Mouse (Mus musculus) urinary bladder, adult 18-20 months (tissue): Measurements from ENCODE around the gene Cfap61.

Experiments
- DNase-seq, 2 experiments: peaks; one replicate each; pipeline ENCODE4 v3.0.0; 2022; ENCODE audit warnings: low spot score in 2 of 2, mixed read lengths in 2 of 2

Cfap61 gene

GRCm38 (mm10) chr2:146220591-146221075 lies 286.0 kb downstream of the Cfap61 start:
- DNase-seq: no peak

GRCm38 (mm10) chr2:146221076-146221928 lies 286.7 kb downstream of the Cfap61 start, which contains the start of gene Insm1:
TSS of gene Insm1 (plus strand) at chr2:146221921.
- peak in 1 of 2 experiments; percentile 28 for DNase-seq

- no peak for DNase-seq
Measured at GRCm38 (mm10) chr2:146221929-146222278, 287.3 kb downstream of the Cfap61 start.

DNA sequence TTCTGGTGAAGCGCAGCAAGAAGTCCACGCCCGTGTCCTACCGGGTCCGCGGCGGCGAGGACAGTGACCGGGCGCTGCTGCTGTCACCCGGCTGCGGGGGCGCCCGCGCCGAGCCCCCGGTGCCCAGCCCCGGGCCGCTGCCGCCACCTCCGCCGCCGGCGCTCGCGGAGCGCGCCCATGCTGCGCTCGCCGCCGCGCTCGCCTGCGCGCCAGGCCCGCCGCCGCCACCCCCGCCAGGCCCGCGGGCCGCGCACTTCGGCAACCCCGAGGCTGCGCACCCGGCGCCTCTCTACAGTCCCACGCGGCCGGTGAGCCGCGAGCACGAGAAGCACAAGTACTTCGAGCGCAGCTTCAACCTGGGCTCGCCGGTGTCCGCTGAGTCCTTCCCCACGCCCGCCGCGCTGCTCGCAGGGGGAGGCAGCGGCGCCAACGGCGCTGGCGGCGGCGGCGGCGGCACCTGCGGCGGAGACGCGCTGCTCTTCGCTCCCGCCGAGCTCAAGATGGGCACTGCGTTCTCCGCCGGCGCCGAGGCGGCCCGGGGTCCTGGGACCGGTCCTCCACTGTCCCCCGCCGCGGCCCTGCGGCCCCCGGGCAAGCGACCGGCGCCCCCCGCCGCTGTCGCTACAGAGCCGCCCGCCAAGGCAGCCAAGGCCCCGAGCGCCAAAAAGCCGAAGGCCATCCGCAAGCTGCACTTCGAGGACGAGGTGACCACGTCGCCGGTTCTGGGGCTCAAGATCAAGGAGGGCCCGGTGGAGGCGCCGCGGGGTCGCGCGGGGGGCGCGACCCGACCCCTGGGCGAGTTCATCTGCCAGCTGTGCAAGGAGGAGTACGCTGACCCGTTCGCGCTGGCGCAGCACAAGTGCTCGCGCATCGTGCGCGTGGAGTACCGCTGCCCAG lies 287.9 kb downstream of the Cfap61 start:
- peak in 1 of 2 experiments; percentile 21 for DNase-seq

DNA sequence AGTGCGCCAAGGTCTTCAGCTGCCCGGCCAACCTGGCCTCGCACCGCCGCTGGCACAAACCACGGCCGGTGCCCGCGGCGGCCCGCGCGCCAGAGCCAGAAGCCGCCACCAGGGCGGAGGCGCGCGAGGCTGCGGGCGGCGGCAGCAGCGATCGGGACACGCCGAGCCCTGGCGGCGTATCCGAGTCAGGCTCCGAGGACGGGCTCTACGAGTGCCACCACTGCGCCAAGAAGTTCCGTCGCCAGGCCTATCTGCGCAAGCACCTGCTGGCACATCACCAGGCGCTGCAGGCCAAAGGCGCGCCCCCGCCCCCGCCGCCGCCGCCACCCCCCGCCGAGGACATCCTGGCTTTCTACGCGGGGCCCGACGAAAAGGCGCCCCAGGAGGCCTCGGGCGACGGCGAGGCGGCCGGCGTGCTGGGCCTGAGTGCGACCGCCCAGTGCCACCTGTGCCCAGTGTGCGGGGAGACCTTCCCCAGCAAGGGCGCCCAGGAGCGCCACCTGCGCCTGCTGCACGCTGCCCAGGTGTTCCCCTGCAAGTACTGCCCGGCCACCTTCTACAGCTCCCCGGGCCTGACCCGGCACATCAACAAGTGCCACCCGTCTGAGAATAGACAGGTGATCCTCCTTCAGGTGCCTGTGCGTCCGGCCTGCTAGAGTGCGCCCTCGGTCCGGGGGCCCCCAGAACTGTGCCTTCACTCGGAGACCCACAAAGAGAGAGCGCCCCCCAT lies 288.8 kb downstream of the Cfap61 start:
- no peak for DNase-seq

DNA sequence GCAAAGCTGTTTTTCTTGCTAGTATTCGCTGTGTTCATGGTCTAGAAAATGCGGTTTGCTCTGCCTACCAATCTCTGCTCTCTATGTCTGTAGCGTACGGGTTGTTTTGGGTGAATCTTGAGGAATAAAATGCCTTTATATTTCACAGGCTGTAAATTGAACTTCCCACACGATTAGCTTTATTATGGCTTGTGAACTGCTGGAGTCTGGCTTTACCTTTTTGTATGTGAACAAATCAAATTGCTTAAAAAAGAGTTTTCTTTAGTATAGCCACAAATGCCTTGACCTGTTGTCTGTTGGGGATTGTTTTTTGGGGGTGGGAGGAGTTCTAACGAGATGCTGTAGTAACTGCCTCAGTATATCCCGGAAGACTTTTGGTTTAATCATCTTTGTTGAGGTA lies 289.6 kb downstream of the Cfap61 start:
- DNase-seq: no peak

DNA sequence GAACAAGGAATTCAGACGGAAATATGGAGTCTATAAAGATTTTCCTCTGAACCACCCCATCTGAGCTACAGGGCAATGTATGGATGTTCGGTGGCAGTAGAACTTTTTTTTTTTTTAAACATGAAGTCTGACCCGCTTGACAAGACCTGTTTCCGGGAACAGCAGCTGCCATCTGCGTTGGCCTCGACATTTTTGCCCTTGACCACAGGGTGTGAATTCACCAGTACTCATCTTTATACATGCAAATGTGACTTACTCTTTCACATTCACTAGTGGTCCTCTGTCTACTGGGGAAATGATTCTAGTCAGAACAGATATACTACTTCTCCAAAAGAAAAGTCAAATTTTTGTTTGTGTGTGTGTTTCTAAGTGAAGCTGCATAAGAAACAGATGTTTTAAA lies 291.2 kb downstream of the Cfap61 start:
- no peak for DNase-seq

DNA sequence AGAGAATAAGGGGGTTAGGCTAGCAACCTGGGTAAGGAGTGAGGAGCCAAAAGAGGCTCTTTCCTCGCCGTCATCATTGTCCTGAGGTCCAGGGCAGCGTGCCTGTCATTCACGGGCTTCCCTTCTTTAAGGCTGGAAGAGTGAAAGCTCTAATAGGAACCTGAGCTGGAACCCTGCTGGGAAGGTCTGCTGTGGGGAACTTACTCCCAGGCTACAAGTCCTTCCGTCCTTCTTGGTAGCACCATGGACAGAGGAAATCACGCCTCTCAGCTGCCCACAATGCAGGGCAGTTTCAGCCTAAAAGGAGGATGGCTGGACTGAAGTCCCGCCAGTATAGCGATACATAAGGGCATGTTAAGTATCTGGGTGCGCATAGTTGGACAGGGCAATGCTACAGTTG lies 291.9 kb downstream of the Cfap61 start:
- DNase-seq: no peak

DNA sequence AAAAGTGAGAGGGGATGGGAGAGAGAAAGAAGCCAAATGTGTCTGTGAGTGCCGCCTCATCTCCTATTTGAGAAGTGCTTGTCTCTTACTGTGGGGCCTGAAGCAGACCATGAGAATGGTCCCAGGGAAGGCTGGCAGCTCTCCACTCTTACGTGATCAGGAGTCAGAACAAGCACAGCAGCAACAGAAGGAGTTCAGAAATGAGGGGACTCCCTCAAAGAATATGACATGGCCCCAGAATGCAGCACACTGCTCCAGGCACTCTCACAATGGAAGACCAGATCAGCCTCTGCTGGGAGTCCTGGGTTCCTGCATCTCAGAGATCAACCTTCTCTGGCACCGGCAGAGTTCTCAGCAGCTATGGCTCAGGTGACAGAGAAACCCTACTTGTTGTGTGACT lies 293.1 kb downstream of the Cfap61 start:
- DNase-seq: no peak

- no peak for DNase-seq
Measured at GRCm38 (mm10) chr2:146228435-146228834, 293.9 kb downstream of the Cfap61 start.

GRCm38 (mm10) chr2:146231485-146231884 lies 296.9 kb downstream of the Cfap61 start:
- DNase-seq: no peak

DNA sequence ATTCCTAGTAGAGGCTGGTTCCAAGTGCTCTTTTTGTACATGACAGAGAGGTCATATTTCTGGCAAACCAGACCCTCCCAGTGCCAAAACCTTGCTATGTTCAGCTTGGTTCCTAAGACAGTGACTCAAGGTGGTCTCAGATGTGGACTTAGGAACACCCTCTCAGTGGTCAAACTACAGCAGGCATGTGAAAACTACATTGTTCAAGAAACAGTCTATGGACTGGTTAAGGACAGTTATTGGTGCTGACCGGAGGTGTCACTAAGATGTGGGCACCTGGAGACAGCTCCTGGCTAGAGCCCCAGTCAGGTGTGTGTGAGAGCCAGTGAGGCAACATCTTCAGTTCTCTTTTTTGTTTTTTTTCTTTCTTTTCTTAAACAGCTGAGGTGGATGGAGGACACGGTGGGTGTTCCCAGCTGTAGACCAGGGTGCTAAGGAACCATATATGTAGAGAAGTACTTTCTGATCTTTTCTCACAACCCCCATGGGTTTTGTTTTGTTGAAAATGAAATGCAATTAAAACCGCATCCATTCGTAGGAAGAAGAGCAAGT lies 304.7 kb downstream of the Cfap61 start:
- DNase-seq: no peak

GRCm38 (mm10) chr2:146244049-146244448 lies 309.5 kb downstream of the Cfap61 start:
- DNase-seq: no peak

DNA sequence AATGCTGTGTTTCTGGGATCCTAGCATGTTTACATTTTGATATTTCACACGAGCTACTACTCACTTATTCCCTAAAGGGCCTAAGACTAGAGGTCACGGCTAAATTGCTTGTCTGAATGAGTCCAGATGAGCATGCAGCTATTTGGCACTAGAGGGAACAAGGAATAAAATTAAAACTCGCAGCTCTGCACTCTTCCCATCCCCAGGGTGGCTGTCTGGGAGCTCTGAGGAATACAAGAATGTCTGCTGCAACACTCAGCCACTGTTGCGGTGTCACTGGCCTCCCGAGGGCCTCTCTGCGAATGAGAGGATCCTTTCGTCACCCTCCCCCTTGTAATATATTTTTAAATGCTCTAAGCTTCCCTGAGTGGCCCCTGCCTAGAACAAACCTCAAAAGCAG lies 310.8 kb downstream of the Cfap61 start:
- DNase-seq: no peak

DNA sequence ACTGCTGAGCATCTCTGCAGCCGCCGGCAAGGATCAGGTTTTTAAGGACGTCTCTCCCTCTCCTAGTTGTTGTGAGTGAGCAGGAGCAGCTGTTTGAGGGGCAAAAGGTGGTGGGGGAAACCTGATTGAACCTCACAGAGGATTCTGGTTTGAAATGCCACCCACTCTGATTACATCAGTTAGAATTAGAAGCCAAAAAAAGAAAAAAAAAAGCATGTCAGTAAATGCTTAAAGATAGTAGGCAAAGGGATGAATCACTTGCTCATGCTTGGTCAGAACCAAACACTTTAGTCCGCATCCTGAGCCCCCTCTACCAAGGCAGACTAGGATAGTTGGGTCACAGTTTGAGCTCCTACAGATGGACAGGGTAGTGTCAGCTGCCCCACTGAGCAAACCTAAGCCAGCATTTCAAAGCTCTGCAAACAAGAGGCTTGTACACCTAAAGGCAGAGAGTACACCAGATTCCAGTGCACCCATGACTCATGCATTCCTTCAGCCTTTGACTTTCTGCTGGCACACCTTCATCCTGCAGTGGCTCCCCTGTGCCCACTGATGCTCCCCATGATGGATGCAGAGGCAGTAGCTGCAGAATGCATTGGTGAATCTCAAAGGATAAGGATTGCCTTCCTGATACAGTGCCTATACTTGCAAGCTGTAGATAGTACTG lies 312.0 kb downstream of the Cfap61 start:
- DNase-seq: no peak

DNA sequence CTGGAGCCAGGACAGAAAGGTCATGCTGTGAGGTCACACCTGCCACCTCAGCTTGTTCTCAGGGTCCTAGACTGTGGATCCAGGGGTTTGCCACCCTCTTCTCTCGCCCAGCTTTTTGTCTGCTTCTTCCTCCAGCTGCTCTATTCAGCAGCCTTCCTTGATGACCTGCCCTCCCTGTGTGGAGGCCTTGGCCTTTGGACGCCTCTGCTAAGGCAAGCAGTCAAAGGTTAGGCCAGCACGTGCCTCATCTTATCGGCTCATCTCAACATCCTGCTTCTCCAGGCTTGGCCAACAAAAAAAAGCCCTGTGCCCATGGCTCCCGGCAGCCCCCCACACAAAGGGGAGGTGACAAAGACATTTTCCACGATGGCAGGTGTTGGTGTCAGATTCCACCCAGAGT lies 313.0 kb downstream of the Cfap61 start:
- DNase-seq: no peak

DNA sequence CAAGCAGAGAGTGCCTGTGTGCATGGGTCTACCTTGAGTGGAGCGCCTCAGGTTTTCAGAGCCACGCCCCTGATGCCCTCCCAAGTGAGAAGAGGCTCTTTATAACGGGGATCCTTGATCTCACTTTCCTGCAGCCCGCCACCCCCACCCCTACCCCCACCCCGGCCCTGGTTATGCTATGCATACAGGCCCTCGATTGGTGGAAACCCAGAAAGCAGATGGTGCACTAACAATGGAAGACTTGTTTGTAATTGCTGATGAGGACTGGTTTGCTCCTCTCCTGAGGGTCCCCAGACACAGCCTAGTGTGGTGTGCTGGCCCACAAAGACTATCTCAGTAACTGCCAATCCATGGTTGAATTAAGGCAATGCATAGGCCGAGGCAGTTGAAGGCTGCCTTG lies 314.4 kb downstream of the Cfap61 start:
- DNase-seq: no peak

DNA sequence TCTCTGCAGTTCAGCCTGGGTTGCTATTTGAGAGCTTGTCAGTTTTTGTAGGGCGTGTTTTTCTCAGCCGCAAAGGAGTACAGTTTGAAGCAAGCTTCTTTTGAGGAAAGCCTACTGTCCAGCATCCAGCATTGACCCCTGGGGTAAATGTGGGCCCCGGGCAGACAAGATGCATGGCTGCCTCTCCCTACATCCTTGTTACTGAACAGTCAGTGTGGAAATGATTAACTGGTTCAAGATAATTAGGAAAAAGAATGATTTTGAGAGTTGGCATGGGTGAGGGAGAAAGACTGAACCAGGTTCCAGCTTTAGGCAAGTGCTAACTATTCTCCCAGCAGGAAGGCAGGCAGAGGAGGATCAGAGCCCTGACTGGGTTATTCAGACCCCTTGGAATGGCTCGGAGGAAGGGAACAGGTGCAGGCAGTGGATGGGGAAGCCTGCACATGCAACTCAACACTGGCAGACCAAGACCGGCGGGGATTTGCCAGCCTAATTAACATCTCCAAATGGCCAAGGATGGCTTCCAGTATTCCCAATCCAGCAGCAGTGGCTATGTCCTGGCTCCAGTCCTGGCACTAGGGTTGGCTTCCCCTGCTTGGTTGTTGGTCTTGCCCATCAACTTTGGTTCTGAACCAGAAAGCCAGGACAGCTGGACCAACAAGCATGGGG lies 315.8 kb downstream of the Cfap61 start:
- no peak for DNase-seq

DNA sequence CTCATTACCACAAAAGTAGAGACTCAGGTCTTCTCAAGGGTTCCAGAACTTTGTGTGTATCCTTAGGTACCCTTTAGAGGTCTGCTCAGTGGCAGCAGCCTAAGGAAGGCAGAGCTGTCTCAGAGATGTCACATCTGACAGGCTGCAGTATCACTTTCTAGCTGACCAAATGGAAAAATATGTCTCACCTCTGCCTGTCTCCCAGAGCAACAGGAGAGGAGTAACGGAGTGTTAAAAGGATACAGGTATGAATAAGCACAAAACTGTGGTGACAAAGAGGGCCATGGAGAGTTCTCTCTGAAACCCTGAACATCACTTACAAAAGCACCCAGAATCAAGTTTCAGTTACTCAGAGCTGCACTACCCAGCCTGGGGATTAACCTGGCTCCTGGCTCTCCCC lies 319.8 kb downstream of the Cfap61 start:
- DNase-seq: no peak

- DNase-seq: no peak
Measured at GRCm38 (mm10) chr2:146255636-146256035, 321.1 kb downstream of the Cfap61 start.
